Mouse (Mus musculus): Measurements from ENCODE around the gene Nudcd2.

The Nudcd2 gene

GRCm38 (mm10) chr11:40755109-40755627 lies 21.7 kb downstream of the Nudcd2 start, which contains the start of gene Ccng1:
TSS of gene Ccng1 (minus strand) at chr11:40755311.
- DNase-seq (ENCODE audit: extremely low spot score), result peak; percentile 86

GRCm38 (mm10) chr11:40755968-40756367 lies 22.5 kb downstream of the Nudcd2 start:
- no peak for DNase-seq (ENCODE audit: extremely low spot score)

GRCm38 (mm10) chr11:40759896-40760295 lies 26.4 kb downstream of the Nudcd2 start:
- no peak for DNase-seq (ENCODE audit: extremely low spot score)

- peak; percentile 17 for DNase-seq (ENCODE audit: extremely low spot score)
These were observed 29.9 kb downstream of the Nudcd2 start for GRCm38 (mm10) chr11:40763395-40763794.

GRCm38 (mm10) chr11:40764690-40765089 lies 31.2 kb downstream of the Nudcd2 start:
- DNase-seq (ENCODE audit: extremely low spot score), result no peak

GRCm38 (mm10) chr11:40775315-40776269 lies 42.1 kb downstream of the Nudcd2 start:
- DNase-seq (ENCODE audit: extremely low spot score), result peak; percentile 19

- DNase-seq (ENCODE audit: extremely low spot score), result no peak
These were observed 48.4 kb downstream of the Nudcd2 start for GRCm38 (mm10) chr11:40781857-40782256.

GRCm38 (mm10) chr11:40783346-40783745 lies 49.9 kb downstream of the Nudcd2 start:
- no peak for DNase-seq (ENCODE audit: extremely low spot score)

- no peak for DNase-seq (ENCODE audit: extremely low spot score)
These were observed 50.9 kb downstream of the Nudcd2 start for GRCm38 (mm10) chr11:40784326-40784725.

- no peak for DNase-seq (ENCODE audit: extremely low spot score)
These were observed 53.4 kb downstream of the Nudcd2 start for GRCm38 (mm10) chr11:40786900-40787299.
